Mouse (Mus musculus): ENCODE measurements at regions not wholly inside any gene's neighbourhood (a gene's known extent, or its start where the extent isn't known, plus 50 kb on each side); places are given as distances from the start of the nearest gene placed in this dataset.

DNA sequence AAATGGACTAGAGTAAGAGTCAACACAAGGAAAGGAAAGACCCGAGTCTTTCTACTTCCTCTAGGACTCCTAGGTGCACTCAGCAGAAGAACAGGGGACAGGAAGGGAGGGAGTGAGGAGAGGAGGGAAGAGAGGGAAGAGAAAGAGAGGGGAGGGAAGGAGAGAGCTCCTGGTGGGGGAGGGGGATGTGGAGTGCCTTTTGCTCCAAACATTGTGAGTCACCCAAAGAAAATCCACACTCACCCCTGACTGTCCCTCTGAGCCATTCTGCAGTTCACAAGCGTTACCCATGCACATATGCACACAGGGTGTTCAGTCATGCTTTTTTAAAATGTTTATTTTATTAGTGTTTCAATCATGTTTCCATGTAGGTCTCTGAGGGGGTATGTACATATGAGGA lies 65.5 kb upstream of the Fam3c start:
- 68% methylated on average over 2 of the region's 2 CpGs for WGBS
- Histone ChIP-seq H3K36me3 (replicated peaks) (no peaks in the 10 kb centered on the region), H3K4me3 (no peak overlapping the region), H3K4me1 (peaks cover 10% of the 10 kb centered on the region; the same call in 1 of the 2 replicates), H3K9me3 (no peaks in the 10 kb centered on the region), H3K27me3 (replicated peaks; ENCODE audit: low read depth, poor library complexity, severe bottlenecking) (no peaks in the 10 kb centered on the region), H3K27ac (replicated peaks) (no peak overlapping the region)
- DNase-seq (ENCODE audit: low spot score) = no peak

DNA sequence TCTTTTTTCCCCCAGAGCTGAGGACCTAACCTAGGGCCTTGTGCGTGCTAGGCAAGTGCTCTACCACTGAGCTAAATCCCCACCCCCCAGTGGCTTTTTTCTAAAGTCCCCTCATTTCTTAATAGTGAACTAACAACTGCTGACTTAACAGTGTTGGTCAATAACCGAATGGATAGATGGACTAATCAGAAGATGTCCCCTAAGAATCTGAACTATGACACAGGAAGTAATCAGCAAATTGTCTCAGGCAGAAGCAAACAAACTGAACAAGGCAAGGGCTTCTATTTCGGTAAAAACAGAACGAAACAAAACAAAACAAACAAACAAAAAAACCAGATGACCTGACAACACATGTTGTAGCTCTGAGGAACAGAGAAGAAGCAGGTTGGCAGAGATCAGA lies 62.2 kb upstream of the Fam3c start:
- no peak for DNase-seq (ENCODE audit: low spot score)
- Histone ChIP-seq H3K27me3 (replicated peaks; ENCODE audit: low read depth, poor library complexity, severe bottlenecking) (no peaks in the 10 kb centered on the region), H3K36me3 (replicated peaks) (no peaks in the 10 kb centered on the region), H3K4me1 (peaks cover 9% of the 10 kb centered on the region; the same call in 1 of the 2 replicates), H3K4me3 (no peak overlapping the region), H3K9me3 (no peaks in the 10 kb centered on the region), H3K27ac (replicated peaks) (no peak overlapping the region)
- WGBS = 57% methylated on average over 4 of the region's 4 CpGs

DNA sequence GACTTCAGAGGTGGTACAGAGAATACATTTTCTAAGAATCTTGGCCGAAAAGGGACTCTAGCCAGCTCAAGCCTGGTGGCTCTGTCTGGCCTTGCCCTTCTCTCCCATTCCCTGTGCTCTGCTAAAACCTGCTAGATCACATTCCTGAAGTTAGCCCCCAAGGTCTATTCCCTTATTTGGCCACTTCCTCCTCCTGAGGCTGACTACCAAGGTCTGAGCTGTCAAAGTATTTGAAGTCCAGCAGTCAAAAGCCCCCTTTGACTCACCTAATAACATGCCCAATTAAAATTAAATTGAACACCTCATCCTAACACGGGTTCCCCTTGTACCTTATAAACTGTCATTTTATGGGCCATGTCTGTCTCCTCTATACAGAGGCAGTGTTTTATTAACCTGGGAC lies 61.1 kb upstream of the Fam3c start:
- no peaks in the 10 kb centered on the region for H3K27me3 ChIP-seq (replicated peaks; ENCODE audit: low read depth, poor library complexity, severe bottlenecking)
- no peaks in the 10 kb centered on the region for H3K36me3 ChIP-seq (replicated peaks)
- H3K9me3 ChIP-seq = no peaks in the 10 kb centered on the region
- DNase-seq (ENCODE audit: low spot score) = peak; percentile 43
- H3K4me3 ChIP-seq = no peak overlapping the region
- H3K4me1 ChIP-seq = peaks cover 11% of the 10 kb centered on the region
- H3K27ac ChIP-seq (replicated peaks) = no peak overlapping the region
- WGBS = 50% methylated on average over 2 of the region's 2 CpGs

DNA sequence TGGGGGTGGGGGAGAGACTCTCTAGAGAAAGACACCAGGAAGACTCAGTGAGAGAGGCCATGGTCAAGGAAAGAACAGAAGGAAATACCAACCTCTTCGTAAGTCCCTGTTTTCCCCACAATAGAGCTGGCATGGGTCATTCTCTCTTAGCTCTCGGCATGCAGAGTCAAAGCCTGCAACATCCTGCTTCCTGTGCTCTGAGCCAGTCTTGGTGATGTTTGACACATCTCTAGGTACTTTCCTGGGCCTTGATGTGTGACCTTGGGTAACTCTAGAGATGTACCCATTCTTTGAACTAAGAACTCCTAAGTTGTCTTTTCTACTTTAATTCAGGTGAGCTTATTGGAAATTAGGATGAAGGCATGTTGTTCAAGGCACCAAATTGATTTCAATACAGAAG lies 55.8 kb upstream of the Fam3c start:
- H3K9me3 ChIP-seq = no peaks in the 10 kb centered on the region
- no peak overlapping the region for H3K27ac ChIP-seq (replicated peaks)
- H3K4me3 ChIP-seq = no peak overlapping the region
- H3K27me3 ChIP-seq (replicated peaks; ENCODE audit: low read depth, poor library complexity, severe bottlenecking) = no peaks in the 10 kb centered on the region
- no peak for DNase-seq (ENCODE audit: low spot score)
- peaks cover 4% of the 10 kb centered on the region; the same call in 1 of the 2 replicates for H3K4me1 ChIP-seq
- H3K36me3 ChIP-seq (replicated peaks) = no peaks in the 10 kb centered on the region
- WGBS = 86% methylated on average over 2 of the region's 2 CpGs

DNA sequence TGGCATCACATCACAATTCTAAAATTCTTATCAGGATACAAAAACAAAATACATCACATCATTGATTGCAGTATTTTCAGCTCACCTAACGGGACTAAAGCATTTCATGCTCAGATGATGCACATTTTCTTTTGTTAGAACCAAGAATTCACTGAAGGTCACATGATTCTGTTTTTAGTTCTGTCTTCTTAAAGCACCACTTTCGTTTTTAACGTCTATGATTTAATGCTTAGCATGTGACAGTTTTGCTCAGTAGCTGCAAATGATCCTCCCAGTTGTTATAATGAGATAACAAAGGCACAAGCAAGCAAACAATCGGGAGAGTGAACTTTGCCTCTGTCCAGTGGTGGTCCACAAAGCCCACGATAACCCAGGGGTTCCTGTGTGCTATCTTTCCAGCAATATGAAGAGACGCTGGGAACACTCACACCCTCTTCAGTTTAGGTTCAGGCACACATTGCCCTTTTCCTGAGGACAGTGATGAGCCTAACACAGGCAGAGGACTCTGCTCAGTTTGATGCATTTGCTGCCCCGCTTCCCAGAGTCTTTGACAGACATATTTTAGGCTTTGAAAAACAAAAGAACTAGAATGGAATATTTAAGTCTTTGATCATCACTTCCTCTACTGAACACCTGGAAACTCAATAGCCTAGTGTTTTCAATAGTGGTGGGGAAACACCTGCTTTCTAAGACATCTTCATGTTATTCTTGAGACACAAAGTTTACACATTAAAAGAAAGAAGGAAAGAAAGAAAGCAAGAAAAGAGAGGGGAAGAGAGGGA lies 53.0 kb upstream of the Fam3c start:
- H3K4me3 ChIP-seq = no peak overlapping the region
- no peak overlapping the region for H3K27ac ChIP-seq (replicated peaks)
- no peaks in the 10 kb centered on the region for H3K27me3 ChIP-seq (replicated peaks; ENCODE audit: low read depth, poor library complexity, severe bottlenecking)
- WGBS = 79% methylated on average over 7 of the region's 7 CpGs
- H3K9me3 ChIP-seq = no peaks in the 10 kb centered on the region
- H3K36me3 ChIP-seq (replicated peaks) = no peaks in the 10 kb centered on the region
- DNase-seq (ENCODE audit: low spot score) = no peak
- peaks cover 4% of the 10 kb centered on the region; the same call in 1 of the 2 replicates for H3K4me1 ChIP-seq
